Mouse (Mus musculus) ovary, postnatal 14 days (tissue): Measurements from ENCODE around the gene Ccl27a.
"Not testable (repeated sequence)": the region's sequence is repeated elsewhere in the genome, so short reads cannot be mapped to it uniquely, and the experiment has no call there.

Experiments
- DNase-seq: peaks from one replicate; pipeline ENCODE4 v3.0.0; 2022; ENCODE audit warnings: low spot score

The Ccl27a gene

GRCm38 (mm10) chr4:41774002-41774401 lies at the start of gene Ccl27a:
TSS of gene Ccl27a (minus strand) at chr4:41774247.
- DNase-seq, result peak; percentile 66

GRCm38 (mm10) chr4:41783197-41783596 lies 9.2 kb upstream of the Ccl27a start:
- not testable (repeated sequence) for DNase-seq

DNA sequence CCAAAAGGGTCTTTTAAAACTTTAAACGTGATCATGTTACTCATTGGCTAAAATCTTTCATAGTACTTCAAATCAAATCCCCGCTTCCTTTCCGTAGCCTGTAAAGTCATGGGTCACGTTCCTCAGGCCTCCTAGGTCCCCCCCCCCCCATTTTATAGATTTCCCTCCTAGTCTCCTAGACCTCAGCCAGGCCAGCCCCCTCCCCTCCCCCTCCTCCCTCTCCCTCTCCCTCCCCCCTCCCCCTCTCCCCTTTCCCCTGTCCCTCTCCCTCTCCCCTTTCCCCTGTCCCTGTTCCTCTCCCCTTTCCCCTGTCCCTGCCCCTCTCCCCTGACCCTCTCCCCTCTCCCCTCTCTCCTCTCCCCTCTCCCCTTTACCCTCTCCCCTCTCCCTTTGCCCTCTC lies 8.7 kb upstream of the Ccl27a start:
- DNase-seq, result not testable (repeated sequence)

- not testable (repeated sequence) for DNase-seq
Measured at GRCm38 (mm10) chr4:41781748-41782485, 7.9 kb upstream of the Ccl27a start.

DNA sequence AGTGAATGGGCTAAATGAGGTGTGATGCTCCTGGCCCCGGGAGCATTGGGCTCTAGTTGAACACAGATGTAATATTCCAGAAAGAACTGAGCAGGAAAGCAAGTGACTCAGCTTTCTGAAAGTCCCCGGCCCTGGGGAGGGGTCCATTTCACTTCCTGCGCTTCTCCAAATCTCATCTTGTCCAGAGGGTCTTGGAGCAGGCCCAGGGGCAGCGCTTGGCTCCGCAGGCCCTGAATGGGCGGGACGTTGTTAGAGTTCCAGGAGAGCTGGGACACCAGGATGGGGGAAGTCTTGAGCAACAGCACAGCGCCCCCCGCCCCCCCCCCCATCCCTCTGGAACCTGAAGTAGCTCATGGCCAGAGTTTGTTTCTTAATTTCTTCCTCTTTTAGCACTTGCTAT lies 7.2 kb upstream of the Ccl27a start:
- DNase-seq, result not testable (repeated sequence)

DNA sequence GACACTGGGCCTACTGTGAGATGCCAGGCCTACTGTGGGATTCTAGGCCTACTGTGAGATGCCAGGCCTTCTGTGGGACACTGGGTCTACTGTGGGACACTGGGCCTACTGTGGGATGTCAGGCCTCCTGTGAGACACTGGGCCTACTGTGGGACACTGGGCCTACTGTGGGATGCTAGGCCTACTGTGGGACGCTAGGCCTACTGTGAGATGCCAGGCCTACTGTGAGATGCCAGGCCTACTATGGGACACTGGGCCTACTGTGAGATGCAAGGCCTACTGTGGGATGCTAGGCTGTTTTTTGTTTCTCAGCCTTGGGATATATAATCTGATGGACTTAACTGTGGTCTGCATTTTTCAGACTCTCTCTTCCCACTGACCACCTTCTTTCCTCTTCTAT lies 1.8 kb upstream of the Ccl27a start:
- not testable (repeated sequence) for DNase-seq

GRCm38 (mm10) chr4:41774506-41774905 lies 459 bp upstream of the Ccl27a start:
- DNase-seq, result not testable (repeated sequence)

- peak; percentile 62 for DNase-seq
Measured at GRCm38 (mm10) chr4:41773502-41773901, 545 bp downstream of the Ccl27a start.

GRCm38 (mm10) chr4:41772946-41773345 lies 1.1 kb downstream of the Ccl27a start:
- not testable (repeated sequence) for DNase-seq

DNA sequence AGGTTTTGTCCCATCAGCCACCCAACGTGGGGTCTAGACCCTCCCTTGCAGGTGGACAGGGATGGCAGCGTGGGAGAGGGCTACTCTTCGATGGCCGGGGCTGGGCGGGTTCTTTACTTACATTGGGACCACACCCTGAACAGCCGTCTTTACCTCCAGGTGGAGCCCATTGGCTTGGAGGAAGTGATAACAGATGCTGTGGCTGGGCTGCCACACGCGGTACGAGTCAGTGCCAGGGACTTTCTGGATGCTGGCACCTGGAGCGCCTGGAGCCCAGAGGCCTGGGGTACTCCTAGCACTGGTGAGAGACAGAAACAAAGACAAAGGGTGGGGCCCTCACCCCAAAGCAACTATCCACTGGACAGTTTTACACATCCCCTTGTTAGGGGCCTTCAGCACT lies 6.7 kb downstream of the Ccl27a start:
- DNase-seq, result not testable (repeated sequence)

DNA sequence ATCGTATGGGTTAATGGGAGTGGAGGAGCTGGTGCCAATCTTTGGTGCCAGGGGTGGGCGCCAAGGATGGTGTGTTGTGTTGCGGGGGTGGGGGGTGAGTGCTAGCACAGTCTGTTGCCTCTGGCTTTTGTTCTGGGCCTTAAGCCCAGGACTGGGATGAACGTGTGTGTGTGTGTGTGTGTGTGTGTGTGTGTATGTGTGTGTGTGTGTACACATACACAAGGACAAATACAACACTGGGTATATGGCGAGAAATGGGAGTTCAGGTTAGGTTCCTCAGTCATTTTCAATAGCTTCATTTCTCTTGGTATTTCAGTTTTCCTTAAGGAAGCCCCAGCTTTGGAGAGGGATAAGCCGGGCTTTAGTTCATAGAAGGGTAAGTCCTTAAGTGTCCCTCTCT lies 10.9 kb downstream of the Ccl27a start:
- not testable (repeated sequence) for DNase-seq

DNA sequence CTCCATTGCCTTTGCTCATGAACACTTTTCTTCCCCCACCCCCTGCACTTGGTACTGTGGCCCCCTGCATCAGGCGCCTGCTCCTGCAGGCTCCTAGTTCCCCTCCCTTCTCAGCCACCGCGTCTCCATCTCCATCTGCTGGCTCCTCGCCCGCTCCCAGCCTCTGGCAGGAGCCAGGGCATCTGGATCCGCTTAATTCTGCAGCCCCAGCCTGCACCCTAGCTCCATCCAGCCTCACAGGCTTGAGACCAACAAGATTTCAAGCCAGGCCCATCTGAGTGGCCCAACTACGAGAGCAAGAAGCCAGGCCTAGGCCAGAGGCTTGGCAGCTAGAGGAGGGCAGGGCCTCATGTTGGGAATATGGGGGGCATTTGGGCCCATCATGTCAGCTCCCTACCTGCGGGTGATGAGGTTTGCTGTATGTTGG lies 11.3 kb downstream of the Ccl27a start:
- DNase-seq, result peak; percentile 59

DNA sequence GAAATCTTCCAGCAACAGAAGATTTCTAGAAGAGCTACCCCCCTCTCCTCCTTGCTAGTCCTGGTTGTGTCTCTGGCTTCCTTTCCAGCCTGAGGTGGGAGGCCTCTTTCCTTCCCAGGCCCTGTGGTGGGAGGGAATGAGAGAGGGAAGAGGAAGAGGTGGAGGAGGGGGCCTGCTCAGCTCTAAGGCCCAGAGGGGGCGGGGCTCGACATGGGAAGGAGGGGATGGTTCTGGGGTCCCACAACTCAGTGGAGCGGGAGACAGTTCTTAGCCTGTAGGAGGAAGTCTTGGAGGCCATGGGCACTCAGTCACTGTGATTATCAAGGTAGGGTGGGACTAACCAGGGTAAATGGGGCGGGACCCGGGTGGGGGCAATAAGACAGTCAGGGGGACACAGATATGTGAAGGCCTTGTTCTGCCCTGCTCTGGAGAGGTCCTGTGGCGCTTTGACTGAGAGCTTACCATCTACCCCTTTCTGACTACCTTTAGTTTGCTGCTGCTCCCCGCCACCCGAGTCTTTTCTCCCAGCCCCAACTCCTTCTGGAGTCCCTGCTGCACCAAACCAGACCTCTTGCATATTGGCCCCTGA lies 11.9 kb downstream of the Ccl27a start:
- peak; percentile 34 for DNase-seq

DNA sequence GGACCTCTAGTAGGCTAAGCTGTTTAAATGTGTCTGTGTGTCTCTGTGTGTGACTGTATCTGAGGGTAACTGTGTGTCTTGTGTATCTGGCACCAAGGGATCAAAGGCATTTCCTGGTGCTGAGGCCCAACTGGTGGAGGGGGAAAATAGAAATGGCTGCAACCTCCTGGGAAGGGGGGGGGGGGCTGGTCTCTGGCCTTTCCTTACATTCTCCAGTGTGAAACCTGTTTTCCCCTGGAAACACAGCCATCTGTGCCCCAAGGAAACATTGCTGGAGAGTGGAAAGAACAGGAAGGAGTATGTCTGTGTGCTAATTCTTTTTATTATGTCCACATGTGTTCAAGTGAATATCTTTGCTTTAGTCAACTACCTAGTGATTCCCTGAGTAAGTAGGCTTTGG lies 12.4 kb downstream of the Ccl27a start:
- no peak for DNase-seq

DNA sequence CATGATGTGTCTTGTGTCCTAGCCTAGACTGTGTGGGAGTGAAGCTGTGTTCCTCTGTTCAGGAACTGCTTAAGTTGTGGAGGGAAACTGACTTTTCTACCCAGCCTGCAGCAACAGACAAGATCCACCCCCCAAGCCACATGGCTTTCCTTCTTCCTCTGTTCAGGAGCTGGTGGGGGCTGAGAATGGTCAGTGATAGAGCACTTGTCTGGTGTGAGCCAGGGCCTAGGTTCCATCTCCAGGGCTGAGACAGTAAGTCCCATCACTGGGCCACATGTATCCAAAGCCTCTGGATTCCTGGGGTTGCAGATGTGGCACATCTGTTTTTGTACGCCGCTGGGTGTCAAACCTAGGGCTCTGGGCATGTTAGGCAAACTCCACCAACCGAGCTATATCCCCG lies 13.1 kb downstream of the Ccl27a start:
- DNase-seq, result no peak

- DNase-seq, result peak; percentile 82
Measured at GRCm38 (mm10) chr4:41760288-41760721, 13.7 kb downstream of the Ccl27a start.

DNA sequence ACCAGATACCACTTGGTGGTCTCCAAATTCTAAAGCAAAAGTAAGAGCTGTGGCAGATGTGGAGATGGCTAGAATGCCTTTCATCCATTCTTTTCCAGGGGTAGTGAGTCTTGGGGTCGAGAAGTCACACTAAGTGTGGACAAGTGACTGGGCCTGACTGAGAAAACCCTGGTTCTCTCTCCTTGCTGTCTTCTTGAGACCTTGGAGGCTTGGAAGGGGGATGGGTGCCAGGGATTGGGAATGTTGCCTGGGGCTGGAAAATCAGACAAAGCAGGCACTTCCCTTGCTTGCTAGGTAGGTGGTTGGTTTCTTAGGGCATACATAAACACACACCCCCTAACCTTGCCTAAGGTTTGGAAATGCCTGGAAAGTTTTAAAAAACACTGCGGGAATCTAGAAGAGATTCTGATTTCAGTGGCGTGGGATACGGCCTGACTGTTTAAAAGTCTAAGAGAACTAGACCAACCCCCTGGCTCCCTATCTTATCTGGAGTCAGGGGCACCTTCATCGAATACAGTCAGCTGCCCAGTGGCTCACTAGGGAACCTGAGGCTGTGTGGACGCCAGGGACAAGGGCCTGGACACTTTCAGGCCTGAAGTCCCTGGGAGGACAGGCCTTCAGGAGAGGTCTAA lies 14.3 kb downstream of the Ccl27a start:
- no peak for DNase-seq

- no peak for DNase-seq
Measured at GRCm38 (mm10) chr4:41759206-41759605, 14.8 kb downstream of the Ccl27a start.

DNA sequence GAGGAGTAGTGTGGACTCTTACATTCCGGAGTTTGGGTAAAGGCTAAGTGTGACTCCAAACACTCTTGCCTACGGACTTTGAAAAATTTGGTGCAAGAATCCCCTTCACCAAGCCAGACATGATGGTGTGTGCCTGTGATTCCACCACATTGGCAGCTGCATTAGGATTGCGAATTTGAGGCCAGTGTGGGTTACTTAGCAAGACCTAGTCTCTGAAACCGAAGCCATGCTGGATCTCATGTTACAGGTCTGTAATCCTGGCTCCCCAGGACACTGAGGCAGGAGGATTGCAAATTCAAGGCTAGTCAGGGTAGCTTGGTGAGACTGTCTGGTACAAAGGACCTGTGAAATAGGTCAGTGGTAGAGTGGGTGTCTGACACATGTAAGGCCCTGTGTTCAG lies 15.3 kb downstream of the Ccl27a start:
- DNase-seq, result no peak

- DNase-seq, result no peak
Measured at GRCm38 (mm10) chr4:41758021-41758420, 16.0 kb downstream of the Ccl27a start.

- no peak for DNase-seq
Measured at GRCm38 (mm10) chr4:41757321-41757720, 16.7 kb downstream of the Ccl27a start.

DNA sequence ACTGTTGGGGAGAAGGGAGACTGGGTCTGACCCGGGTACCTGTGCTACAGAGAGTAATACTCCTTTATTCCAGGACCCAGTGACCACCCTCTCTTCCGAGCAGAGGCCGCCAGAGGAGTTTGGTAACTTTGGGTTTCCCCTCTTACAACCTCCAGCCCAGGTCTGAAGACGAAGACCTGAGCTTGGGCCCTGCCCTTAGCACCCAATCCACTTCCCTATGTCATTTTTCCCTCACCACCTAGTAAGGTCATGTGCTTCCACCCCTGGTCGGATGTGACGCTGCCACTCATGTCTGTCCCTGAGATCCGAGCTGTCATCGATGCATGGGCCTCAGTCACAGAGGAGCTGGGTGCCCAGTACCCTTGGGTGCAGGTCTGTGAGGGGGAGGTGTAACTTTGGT lies 17.6 kb downstream of the Ccl27a start:
- no peak for DNase-seq
